Mouse (Mus musculus) myocyte (in vitro differentiated cells): ENCODE results near the gene Cd59a. TPM values are rescaled to one million over a fixed set of nuclear protein-coding genes. Genes with fewer than 3 reads are reported as not detected.

Experiments
- H3K27me3 ChIP-seq: one replicate; pipeline ENCODE4 v1.6.1; 2011; ENCODE audit not compliant: control insufficient read depth, insufficient read depth, insufficient read length
- H3K36me3 ChIP-seq: one replicate; pipeline ENCODE4 v1.6.1; 2011; ENCODE audit not compliant: control insufficient read depth, insufficient read depth
- H3K4me2 ChIP-seq: one replicate; pipeline ENCODE4 v1.6.1; 2011; ENCODE audit warnings: low read depth, control low read depth
- H3K4me3 ChIP-seq: one replicate; pipeline ENCODE4 v1.5.1; 2011; ENCODE audit warnings: mild to moderate bottlenecking, control low read depth, moderate library complexity
- H3K79me2 ChIP-seq: one replicate; pipeline ENCODE4 v1.6.1; 2011; ENCODE audit not compliant: control insufficient read depth, insufficient read depth
- H3ac ChIP-seq: one replicate; pipeline ENCODE4 v1.6.1; 2011; ENCODE audit not compliant: control insufficient read depth, insufficient read length
- CEBPB ChIP-seq: IDR thresholded peaks from 2 replicates; pipeline ENCODE4 v1.6.1; 2011; ENCODE audit warnings: mild to moderate bottlenecking, moderate library complexity; ENCODE audit not compliant: poor library complexity, insufficient read depth, severe bottlenecking
- E2F4 ChIP-seq: IDR thresholded peaks from one replicate; pipeline ENCODE4 v1.6.1; 2011; ENCODE audit warnings: mild to moderate bottlenecking, control low read depth, moderate library complexity; ENCODE audit not compliant: insufficient read depth
- MAX ChIP-seq: IDR thresholded peaks from one replicate; pipeline ENCODE4 v1.6.1; 2011; ENCODE audit warnings: low read depth, mild to moderate bottlenecking, control low read depth
- MYOD1 ChIP-seq, 3 experiments: IDR thresholded peaks; one replicate each; pipeline ENCODE4 v1.6.1; 2011; ENCODE audit warnings: control low read depth in 2 of 3, low read depth in 2 of 3, mild to moderate bottlenecking in 2 of 3, moderate library complexity in 1 of 3; ENCODE audit not compliant: insufficient read length in 2 of 3, control insufficient read depth in 1 of 3
- MYOG ChIP-seq, 3 experiments: IDR thresholded peaks; one replicate each; pipeline ENCODE4 v1.6.1; 2011; ENCODE audit warnings: control low read depth in 2 of 3, low read depth in 2 of 3, mild to moderate bottlenecking in 2 of 3; ENCODE audit not compliant: insufficient read length in 2 of 3, control insufficient read depth in 1 of 3, insufficient read depth in 1 of 3
- POLR2A ChIP-seq: IDR thresholded peaks from one replicate; pipeline ENCODE4 v1.6.1; 2011; ENCODE audit warnings: low read depth, mild to moderate bottlenecking, control low read depth, moderate library complexity; ENCODE audit not compliant: insufficient read length
- POLR2AphosphoS2 ChIP-seq: IDR thresholded peaks from one replicate; pipeline ENCODE4 v1.6.1; 2011; ENCODE audit warnings: low read depth, control low read depth; ENCODE audit not compliant: insufficient read length
- REST ChIP-seq: IDR thresholded peaks from one replicate; pipeline ENCODE4 v1.6.1; 2011; ENCODE audit warnings: mild to moderate bottlenecking, control low read depth, moderate library complexity; ENCODE audit not compliant: insufficient read depth, insufficient read length
- SRF ChIP-seq: IDR thresholded peaks from one replicate; pipeline ENCODE4 v1.6.1; 2011; ENCODE audit warnings: low read depth; ENCODE audit not compliant: control insufficient read depth, insufficient read length
- TCF12 ChIP-seq: IDR thresholded peaks from one replicate; pipeline ENCODE4 v1.6.1; 2011; ENCODE audit warnings: mild to moderate bottlenecking, control low read depth; ENCODE audit not compliant: poor library complexity, insufficient read depth, severe bottlenecking
- TCF3 ChIP-seq: IDR thresholded peaks from one replicate; pipeline ENCODE4 v1.6.1; 2011; ENCODE audit warnings: low read depth, control low read depth; ENCODE audit not compliant: insufficient read length
- USF1 ChIP-seq: IDR thresholded peaks from one replicate; pipeline ENCODE4 v1.6.1; 2011; ENCODE audit warnings: low read depth, mild to moderate bottlenecking, control low read depth, moderate library complexity
- polyA plus RNA-seq: library from polyadenylated mRNA; unstranded; fragments of >200 nt; fragmentation: generic; extraction: Trizol; gene quantifications from one replicate; pipeline ENCODE4 v1.2.1, GENCODE M21; 2012; ENCODE audit warnings: missing spikeins

The Cd59a gene
- polyA plus RNA-seq, 1 experiment = 12.5 TPM

DNA sequence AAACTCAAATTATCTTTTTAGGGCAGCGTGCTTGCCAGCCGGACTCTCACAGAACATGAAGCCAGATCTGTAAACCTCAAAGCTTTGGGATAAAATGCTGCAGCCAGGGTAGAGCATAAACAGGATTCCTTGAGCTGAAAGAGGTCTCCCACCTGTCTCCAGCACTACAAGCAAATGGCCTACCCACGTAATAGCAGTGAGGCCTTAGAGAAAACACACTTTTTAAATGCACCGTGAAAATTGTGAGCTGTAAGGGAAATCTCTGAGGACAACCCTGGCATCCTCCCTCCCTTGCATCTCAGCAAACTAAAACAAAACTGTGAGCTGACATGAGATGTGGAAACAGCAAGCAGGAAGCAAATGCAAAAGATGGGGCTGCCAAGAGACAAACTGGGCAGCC is 62.2 kb downstream of the Cd59a start:
- no peaks in the 10 kb centered on the region for H3K27me3 ChIP-seq
- H3K4me2 ChIP-seq = no peak overlapping the region
- no peak overlapping the region for H3ac ChIP-seq

GRCm38 (mm10) chr2:104163418-104163817 is 67.8 kb downstream of the Cd59a start:
- no peak for TF ChIP-seq TCF12
- no peak for TF ChIP-seq E2F4
- TF ChIP-seq TCF3 = no peak
- no peak for TF ChIP-seq MYOD1 (IDR thresholded peaks at IDR 0.05; ENCODE audit: control insufficient read depth in 1 of 3, insufficient read length in 2 of 3, low read depth in 2 of 3)
- TF ChIP-seq USF1 = no peak
- TF ChIP-seq REST = no peak
- no peak for TF ChIP-seq SRF
- no peak for TF ChIP-seq MYOG (IDR thresholded peaks at IDR 0.05; ENCODE audit: control insufficient read depth in 1 of 3, insufficient read depth in 1 of 3, insufficient read length in 2 of 3, low read depth in 2 of 3)
- TF ChIP-seq POLR2AphosphoS2 = no peak
- Histone ChIP-seq H3K4me3 (no peak overlapping the region), H3K27me3 (no peaks in the 10 kb centered on the region), H3ac (no peak overlapping the region), H3K4me2 (no peak overlapping the region), H3K79me2 (no peaks in the 10 kb centered on the region), H3K36me3 (no peaks in the 10 kb centered on the region)

More for the DNA sequence above, 62.2 kb downstream of the Cd59a start:
- Histone ChIP-seq H3K36me3 (no peaks in the 10 kb centered on the region), H3K79me2 (no peaks in the 10 kb centered on the region), H3K4me3 (no peak overlapping the region)
- TF ChIP-seq REST (no peak), SRF (no peak), POLR2A (no peak), POLR2AphosphoS2 (no peak), TCF12 (no peak), E2F4 (no peak), MAX (no peak), MYOG (IDR thresholded peaks at IDR 0.05; ENCODE audit: control insufficient read depth in 1 of 3, insufficient read depth in 1 of 3, insufficient read length in 2 of 3, low read depth in 2 of 3) (no peak), CEBPB (no peak), USF1 (no peak), TCF3 (no peak), MYOD1 (IDR thresholded peaks at IDR 0.05; ENCODE audit: control insufficient read depth in 1 of 3, insufficient read length in 2 of 3, low read depth in 2 of 3) (no peak)

GRCm38 (mm10) chr2:104163978-104164487 is 68.4 kb downstream of the Cd59a start:
- no peak for TF ChIP-seq TCF3
- no peak for TF ChIP-seq USF1
- no peak for TF ChIP-seq POLR2A
- TF ChIP-seq MYOG (IDR thresholded peaks at IDR 0.05; ENCODE audit: control insufficient read depth in 1 of 3, insufficient read depth in 1 of 3, insufficient read length in 2 of 3, low read depth in 2 of 3) = no peak
- TF ChIP-seq SRF = no peak
- TF ChIP-seq TCF12 = no peak
- no peak for TF ChIP-seq E2F4
- TF ChIP-seq MYOD1 (IDR thresholded peaks at IDR 0.05; ENCODE audit: control insufficient read depth in 1 of 3, insufficient read length in 2 of 3, low read depth in 2 of 3) = peak in 2 of 3 experiments; percentile 78 to 88
- Histone ChIP-seq H3K79me2 (no peaks in the 10 kb centered on the region), H3K27me3 (no peaks in the 10 kb centered on the region), H3K4me2 (no peak overlapping the region), H3ac (no peak overlapping the region), H3K4me3 (no peak overlapping the region), H3K36me3 (no peaks in the 10 kb centered on the region)

Other genes with a start within 250 kb of the Cd59a start
- 0.11 TPM for gene Lmo2, start 137.8 kb upstream of the Cd59a start, polyA plus RNA-seq
- 9.3 TPM for gene Fbxo3, start 68.1 kb upstream of the Cd59a start, polyA plus RNA-seq
- gene 4931422A03Rik, start 67.4 kb upstream of the Cd59a start, polyA plus RNA-seq = 0.19 TPM
- not detected for gene Gm10912, start 30.0 kb upstream of the Cd59a start, polyA plus RNA-seq
- not detected for gene Gm10799, start 27.3 kb upstream of the Cd59a start, polyA plus RNA-seq
- gene Cd59b, start 26.0 kb upstream of the Cd59a start, polyA plus RNA-seq = not detected
- gene A930018P22Rik, start 27.0 kb downstream of the Cd59a start, polyA plus RNA-seq = 0.08 TPM